Mouse (Mus musculus) layer of hippocampus, adult 11-12 months (tissue): ENCODE measurements around the gene Rhox4f.
"Not testable (repeated sequence)": the region's sequence is repeated elsewhere in the genome, so short reads cannot be mapped to it uniquely, and the experiment has no call there.

ENCODE experiments used
- DNase-seq: peaks from one replicate; pipeline ENCODE4 v3.0.0; 2022; ENCODE audit warnings: low spot score

The Rhox4f gene

GRCm38 (mm10) chrX:37607604-37608003 is at the start of gene Rhox4f:
Gene Rhox4f (minus strand): TSS chrX:37607704.
- DNase-seq: not testable (repeated sequence)

GRCm38 (mm10) chrX:37651227-37651626 is 43.7 kb upstream of the Rhox4f start, which contains the start of gene Rhox4g:
Gene Rhox4g (minus strand): TSS chrX:37651327.
- DNase-seq: not testable (repeated sequence)

DNA sequence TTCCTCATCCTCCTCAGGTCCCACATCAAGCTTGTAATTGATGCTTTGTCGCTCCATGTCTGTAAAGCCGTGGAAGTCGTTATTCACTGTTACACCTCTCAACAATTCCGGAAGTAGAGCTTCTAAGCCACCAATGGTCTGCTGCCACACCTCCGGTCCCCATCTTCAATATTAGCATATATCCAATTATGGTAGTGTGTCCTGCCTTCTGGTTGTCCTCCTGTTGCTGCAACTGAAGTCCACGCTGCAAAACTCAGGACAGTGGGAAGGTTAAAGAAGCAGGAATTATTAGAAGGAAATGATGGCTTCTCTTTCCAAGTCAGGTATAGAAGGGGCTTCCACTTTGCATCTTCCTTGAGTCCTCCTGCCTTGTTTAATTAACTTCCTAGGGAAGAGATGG is 35.9 kb upstream of the Rhox4f start, which contains the start of gene Rhox2g:
Gene Rhox2g (minus strand): TSS at position 101 of the 400 bp plus-strand sequence.
- DNase-seq: not testable (repeated sequence)

GRCm38 (mm10) chrX:37628512-37628911 is 21.0 kb upstream of the Rhox4f start, which contains the start of gene Rhox3g:
Gene Rhox3g (minus strand): TSS chrX:37628612.
- not testable (repeated sequence) for DNase-seq

DNA sequence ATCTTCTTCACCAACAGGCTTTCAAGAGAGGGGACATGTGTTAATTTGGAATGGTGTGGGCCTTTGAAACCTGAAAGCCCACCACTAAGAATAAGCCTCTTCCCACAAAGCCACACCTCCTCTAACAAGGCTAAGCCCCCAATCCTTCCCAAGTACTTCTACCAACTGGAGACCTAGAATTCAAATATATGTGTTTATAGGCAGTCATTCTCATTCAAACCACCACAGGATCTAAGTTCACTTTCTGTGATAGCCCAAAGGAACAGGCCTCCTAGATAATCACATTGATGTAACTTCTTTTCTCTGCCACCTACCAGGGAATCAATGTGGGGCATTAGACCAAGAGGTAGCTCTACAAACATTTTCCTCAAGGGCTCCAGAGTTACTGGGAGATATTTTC is 26.8 kb downstream of the Rhox4f start, which contains the start of gene Rhox3f:
Gene Rhox3f (plus strand): TSS at position 301 of the 400 bp plus-strand sequence.
- not testable (repeated sequence) for DNase-seq

DNA sequence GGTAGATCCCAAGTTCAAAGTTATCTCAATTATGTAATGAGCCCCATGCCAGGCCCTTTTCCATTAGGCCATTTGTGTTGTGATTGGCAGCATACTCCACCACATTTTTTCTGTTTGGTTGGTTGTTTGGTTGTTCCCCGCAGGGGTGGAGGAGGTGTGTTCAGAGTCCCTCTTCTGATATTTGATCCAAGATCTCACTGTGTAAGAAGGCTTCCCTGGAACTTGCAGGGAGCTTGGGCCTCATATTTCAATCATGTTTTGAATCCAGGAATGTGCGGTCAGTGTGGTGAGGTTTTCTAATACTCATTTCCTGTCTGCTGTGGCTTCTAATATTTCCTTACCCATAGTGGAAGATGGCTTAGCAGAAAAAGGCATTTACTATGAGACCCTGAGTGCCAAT is 34.9 kb downstream of the Rhox4f start:
- not testable (repeated sequence) for DNase-seq

DNA sequence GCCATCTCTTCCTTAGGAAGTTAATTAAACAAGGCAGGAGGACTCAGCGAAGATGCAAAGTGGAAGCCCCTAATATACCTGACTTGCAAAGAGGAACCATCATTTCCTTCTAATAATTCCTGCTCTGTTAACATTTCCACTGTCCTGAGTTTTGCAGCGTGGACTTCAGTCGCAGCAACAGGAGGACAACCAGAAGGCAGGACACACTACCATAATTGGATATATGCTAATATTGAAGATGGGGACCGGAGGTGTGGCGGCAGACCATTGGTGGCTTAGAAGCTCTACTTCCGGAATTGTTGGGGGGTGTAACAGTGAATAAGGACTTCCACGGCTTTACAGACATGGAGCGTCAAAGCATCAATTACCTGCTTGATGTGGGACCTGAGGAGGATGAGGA is 36.4 kb downstream of the Rhox4f start, which contains the start of gene Rhox2f:
Gene Rhox2f (plus strand): TSS at position 301 of the 400 bp plus-strand sequence.
- DNase-seq: not testable (repeated sequence)

DNA sequence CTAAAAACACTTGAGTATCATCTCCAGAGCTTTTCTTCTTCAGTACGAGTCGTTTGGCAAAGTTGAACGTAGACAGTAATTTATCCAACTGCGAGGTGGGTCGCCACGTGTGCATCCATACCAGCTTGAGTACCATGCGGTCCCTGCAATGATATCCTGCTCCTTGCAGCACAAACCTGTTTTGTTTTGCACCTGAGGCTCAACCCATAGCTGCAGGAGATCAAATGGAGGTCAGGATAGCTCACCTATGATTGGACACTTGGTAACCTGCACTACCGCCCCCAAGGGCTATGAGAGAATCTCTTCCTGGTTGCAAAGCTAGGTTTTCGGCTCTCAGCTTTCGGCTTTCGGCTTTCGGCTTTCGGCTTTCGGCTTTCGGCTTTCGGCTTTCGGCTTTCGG is 50.4 kb downstream of the Rhox4f start, which contains the start of gene Rhox4e:
Gene Rhox4e (plus strand): TSS at position 301 of the 400 bp plus-strand sequence.
- not testable (repeated sequence) for DNase-seq
